Mouse (Mus musculus): ENCODE data around the gene Ddx39b.
"Not testable (repeated sequence)": the region's sequence is repeated elsewhere in the genome, so short reads cannot be mapped to it uniquely, and the experiment has no call there.

Gene Ddx39b

GRCm38 (mm10) chr17:35219601-35220041 lies 21.9 kb upstream of the Ddx39b start:
- peak; percentile 73 to 75 for DNase-seq

GRCm38 (mm10) chr17:35220156-35220952 lies 21.2 kb upstream of the Ddx39b start, which contains the start of gene Gm16181:
Gm16181 (plus strand) TSS chr17:35220834.
- no peak for DNase-seq

- no peak for DNase-seq
These were observed 19.2 kb upstream of the Ddx39b start for GRCm38 (mm10) chr17:35222299-35222698.

- DNase-seq = peak; percentile 47 to 53
These were observed 16.9 kb upstream of the Ddx39b start for GRCm38 (mm10) chr17:35224641-35225040.

GRCm38 (mm10) chr17:35225456-35225855 lies 16.1 kb upstream of the Ddx39b start:
- DNase-seq = no peak

GRCm38 (mm10) chr17:35226561-35227046 lies 14.9 kb upstream of the Ddx39b start:
- DNase-seq = no peak

- no peak for DNase-seq
These were observed 10.5 kb upstream of the Ddx39b start for GRCm38 (mm10) chr17:35231022-35231421.

- DNase-seq = peak; percentile 92 to 93
These were observed 9.5 kb upstream of the Ddx39b start for GRCm38 (mm10) chr17:35232043-35232442.

- DNase-seq = peak; percentile 37 to 39
These were observed 8.9 kb upstream of the Ddx39b start for GRCm38 (mm10) chr17:35232659-35233058.

GRCm38 (mm10) chr17:35233114-35233980 lies 8.2 kb upstream of the Ddx39b start, which contains the start of gene Atp6v1g2:
Atp6v1g2 (plus strand) TSS chr17:35233660.
- DNase-seq = no peak

GRCm38 (mm10) chr17:35234090-35234489 lies 7.5 kb upstream of the Ddx39b start:
- not testable (repeated sequence) for DNase-seq

- peak in 1 of 2 experiments; percentile 40 for DNase-seq
These were observed 6.6 kb upstream of the Ddx39b start for GRCm38 (mm10) chr17:35234903-35235302.

- peak; percentile 85 to 87 for DNase-seq
These were observed 5.7 kb upstream of the Ddx39b start, which contains the start of gene Nfkbil1 for GRCm38 (mm10) chr17:35235614-35236389. Nfkbil1 (minus strand) TSS chr17:35235792.

GRCm38 (mm10) chr17:35236390-35236746 lies 5.2 kb upstream of the Ddx39b start:
- DNase-seq = peak; percentile 99 to 100

- DNase-seq = no peak
These were observed 4.5 kb upstream of the Ddx39b start for GRCm38 (mm10) chr17:35236996-35237395.

GRCm38 (mm10) chr17:35237504-35237903 lies 4.0 kb upstream of the Ddx39b start:
- DNase-seq = no peak

GRCm38 (mm10) chr17:35239700-35240099 lies 1.8 kb upstream of the Ddx39b start:
- DNase-seq = no peak

GRCm38 (mm10) chr17:35240384-35241304 lies 902 bp upstream of the Ddx39b start:
- DNase-seq = no peak

- peak; percentile 75 to 78 for DNase-seq
These were observed 732 bp downstream of the Ddx39b start for GRCm38 (mm10) chr17:35242015-35242941.

GRCm38 (mm10) chr17:35243086-35243485 lies 1.5 kb downstream of the Ddx39b start:
- peak in 1 of 2 experiments; percentile 39 for DNase-seq
